Mouse (Mus musculus): ENCODE results near the gene Gm20767. TPM values are rescaled to one million over a fixed set of nuclear protein-coding genes. Genes with fewer than 3 reads are reported as not detected.
"Not testable (repeated sequence)": the region's sequence is repeated elsewhere in the genome, so short reads cannot be mapped to it uniquely, and the experiment has no call there.

Gene Gm20767
- not detected in 2 replicates for polyA plus RNA-seq (2014; fragmentation: Nextera tagmentation; extraction: Ambion mirVana)

GRCm38 (mm10) chr13:120139946-120140345, at the start of gene Gm20767:
Gene Gm20767 (plus strand): TSS chr13:120140246.
- not testable (repeated sequence) for H3K4me1 ChIP-seq (ENCODE audit: control insufficient read depth, insufficient read depth, low read length); ATAC-seq (ENCODE audit: insufficient number of reproducible peaks, insufficient read depth, low FRiP score, low read depth)
- WGBS, result 83% methylated on average over 1 of the region's 5 CpGs

GRCm38 (mm10) chr13:120092950-120093349, 47.1 kb upstream of the Gm20767 start:
- not testable (repeated sequence) for H3K4me3 ChIP-seq (ENCODE audit: low read depth, low read length); H3K4me1 ChIP-seq (ENCODE audit: control insufficient read depth, insufficient read depth, low read length); H3K4me2 ChIP-seq (replicated peaks; ENCODE audit: low read depth, low read length); H3K27ac ChIP-seq (ENCODE audit: low read length); H3K27me3 ChIP-seq (ENCODE audit: control insufficient read depth, insufficient read depth, low read length); H3K9ac ChIP-seq (replicated peaks; ENCODE audit: low read depth, low read length); H3K36me3 ChIP-seq (ENCODE audit: control insufficient read depth, insufficient read depth, low read length); H3K9me3 ChIP-seq (ENCODE audit: control insufficient read depth, low read depth, low read length)
- no CpG with 5 or more reads among the region's 13 CpGs for WGBS
- 0 out of 2 replicates have a peak, but pooled peaks have one; percentile 29 for ATAC-seq (ENCODE audit: insufficient number of reproducible peaks, insufficient read depth, low FRiP score, low read depth)

More at GRCm38 (mm10) chr13:120139946-120140345, at the start of gene Gm20767:
- H3K27ac ChIP-seq (ENCODE audit: low read length); H3K4me3 ChIP-seq (ENCODE audit: low read depth, low read length); H3K9me3 ChIP-seq (ENCODE audit: control insufficient read depth, low read depth, low read length); H3K27me3 ChIP-seq (ENCODE audit: control insufficient read depth, insufficient read depth, low read length); H3K36me3 ChIP-seq (ENCODE audit: control insufficient read depth, insufficient read depth, low read length); H3K4me2 ChIP-seq (replicated peaks; ENCODE audit: low read depth, low read length); H3K9ac ChIP-seq (replicated peaks; ENCODE audit: low read depth, low read length): not testable (repeated sequence)

- H3K9ac ChIP-seq (replicated peaks; ENCODE audit: low read depth, low read length); H3K4me2 ChIP-seq (replicated peaks; ENCODE audit: low read depth, low read length); H3K27me3 ChIP-seq (ENCODE audit: control insufficient read depth, insufficient read depth, low read length); H3K36me3 ChIP-seq (ENCODE audit: control insufficient read depth, insufficient read depth, low read length); H3K9me3 ChIP-seq (ENCODE audit: control insufficient read depth, low read depth, low read length); H3K4me1 ChIP-seq (ENCODE audit: control insufficient read depth, insufficient read depth, low read length); H3K27ac ChIP-seq (ENCODE audit: low read length); H3K4me3 ChIP-seq (ENCODE audit: low read depth, low read length): not testable (repeated sequence)
- under 1% methylated on average over 24 of the region's 38 CpGs for WGBS
- ATAC-seq (ENCODE audit: insufficient number of reproducible peaks, insufficient read depth, low FRiP score, low read depth), result peak; percentile 77
Observed at GRCm38 (mm10) chr13:120096241-120096937, 43.7 kb upstream of the Gm20767 start.

- H3K4me1 ChIP-seq (ENCODE audit: control insufficient read depth, insufficient read depth, low read length); H3K27ac ChIP-seq (ENCODE audit: low read length); H3K9ac ChIP-seq (replicated peaks; ENCODE audit: low read depth, low read length); H3K4me2 ChIP-seq (replicated peaks; ENCODE audit: low read depth, low read length); H3K4me3 ChIP-seq (ENCODE audit: low read depth, low read length); H3K27me3 ChIP-seq (ENCODE audit: control insufficient read depth, insufficient read depth, low read length); H3K9me3 ChIP-seq (ENCODE audit: control insufficient read depth, low read depth, low read length); H3K36me3 ChIP-seq (ENCODE audit: control insufficient read depth, insufficient read depth, low read length): not testable (repeated sequence)
- peak; percentile 28; the same call in 1 of the 2 replicates for ATAC-seq (ENCODE audit: insufficient number of reproducible peaks, insufficient read depth, low FRiP score, low read depth)
- 2% methylated on average over 5 of the region's 13 CpGs for WGBS
Observed at GRCm38 (mm10) chr13:120096938-120097256, 43.1 kb upstream of the Gm20767 start.

- not testable (repeated sequence) for ATAC-seq (ENCODE audit: insufficient number of reproducible peaks, insufficient read depth, low FRiP score, low read depth)
- no CpG with 5 or more reads among the region's 5 CpGs for WGBS
Observed at GRCm38 (mm10) chr13:120099327-120099726, 40.7 kb upstream of the Gm20767 start.

GRCm38 (mm10) chr13:120106504-120106903, 33.5 kb upstream of the Gm20767 start:
- not testable (repeated sequence) for H3K4me3 ChIP-seq (ENCODE audit: low read depth, low read length); H3K27me3 ChIP-seq (ENCODE audit: control insufficient read depth, insufficient read depth, low read length); H3K4me2 ChIP-seq (replicated peaks; ENCODE audit: low read depth, low read length); H3K36me3 ChIP-seq (ENCODE audit: control insufficient read depth, insufficient read depth, low read length); H3K4me1 ChIP-seq (ENCODE audit: control insufficient read depth, insufficient read depth, low read length); ATAC-seq (ENCODE audit: insufficient number of reproducible peaks, insufficient read depth, low FRiP score, low read depth); H3K27ac ChIP-seq (ENCODE audit: low read length); H3K9me3 ChIP-seq (ENCODE audit: control insufficient read depth, low read depth, low read length); H3K9ac ChIP-seq (replicated peaks; ENCODE audit: low read depth, low read length)
- no CpG with 5 or more reads among the region's 5 CpGs for WGBS

More at GRCm38 (mm10) chr13:120099327-120099726, 40.7 kb upstream of the Gm20767 start:
- not testable (repeated sequence) for H3K9ac ChIP-seq (replicated peaks; ENCODE audit: low read depth, low read length); H3K36me3 ChIP-seq (ENCODE audit: control insufficient read depth, insufficient read depth, low read length); H3K9me3 ChIP-seq (ENCODE audit: control insufficient read depth, low read depth, low read length); H3K4me2 ChIP-seq (replicated peaks; ENCODE audit: low read depth, low read length); H3K4me1 ChIP-seq (ENCODE audit: control insufficient read depth, insufficient read depth, low read length); H3K4me3 ChIP-seq (ENCODE audit: low read depth, low read length); H3K27ac ChIP-seq (ENCODE audit: low read length); H3K27me3 ChIP-seq (ENCODE audit: control insufficient read depth, insufficient read depth, low read length)

- H3K36me3 ChIP-seq (ENCODE audit: control insufficient read depth, insufficient read depth, low read length); H3K27me3 ChIP-seq (ENCODE audit: control insufficient read depth, insufficient read depth, low read length); H3K9ac ChIP-seq (replicated peaks; ENCODE audit: low read depth, low read length); H3K27ac ChIP-seq (ENCODE audit: low read length); H3K4me1 ChIP-seq (ENCODE audit: control insufficient read depth, insufficient read depth, low read length); H3K4me3 ChIP-seq (ENCODE audit: low read depth, low read length); ATAC-seq (ENCODE audit: insufficient number of reproducible peaks, insufficient read depth, low FRiP score, low read depth); H3K9me3 ChIP-seq (ENCODE audit: control insufficient read depth, low read depth, low read length); H3K4me2 ChIP-seq (replicated peaks; ENCODE audit: low read depth, low read length): not testable (repeated sequence)
- 71% methylated on average over 2 of the region's 2 CpGs for WGBS
Observed at GRCm38 (mm10) chr13:120107000-120107399, 33.0 kb upstream of the Gm20767 start.

- not testable (repeated sequence) for H3K9ac ChIP-seq (replicated peaks; ENCODE audit: low read depth, low read length); H3K4me3 ChIP-seq (ENCODE audit: low read depth, low read length); ATAC-seq (ENCODE audit: insufficient number of reproducible peaks, insufficient read depth, low FRiP score, low read depth); H3K27ac ChIP-seq (ENCODE audit: low read length); H3K36me3 ChIP-seq (ENCODE audit: control insufficient read depth, insufficient read depth, low read length); H3K9me3 ChIP-seq (ENCODE audit: control insufficient read depth, low read depth, low read length); H3K4me1 ChIP-seq (ENCODE audit: control insufficient read depth, insufficient read depth, low read length); H3K27me3 ChIP-seq (ENCODE audit: control insufficient read depth, insufficient read depth, low read length); H3K4me2 ChIP-seq (replicated peaks; ENCODE audit: low read depth, low read length)
- WGBS, result 67% methylated on average over 2 of the region's 3 CpGs
Observed at GRCm38 (mm10) chr13:120142348-120142747, 2.3 kb downstream of the Gm20767 start.

Data from stomach, embryonic 14.5 days (tissue).